Mouse (Mus musculus) B cell, adult (primary cell): ENCODE measurements around the gene Kif1c. TPM values are rescaled to one million over a fixed set of nuclear protein-coding genes. Genes with fewer than 3 reads are reported as not detected.

Experiments
- total RNA-seq: library from RNA; stranded (reverse); gene quantifications from 4 replicates; pipeline ENCODE4 v1.2.4, GENCODE M21; 2023; ENCODE audit not compliant: inconsistent age

Kif1c gene
- 30.9 to 35.3 TPM (median 32.4 TPM) in 4 replicates for total RNA-seq

DNA sequence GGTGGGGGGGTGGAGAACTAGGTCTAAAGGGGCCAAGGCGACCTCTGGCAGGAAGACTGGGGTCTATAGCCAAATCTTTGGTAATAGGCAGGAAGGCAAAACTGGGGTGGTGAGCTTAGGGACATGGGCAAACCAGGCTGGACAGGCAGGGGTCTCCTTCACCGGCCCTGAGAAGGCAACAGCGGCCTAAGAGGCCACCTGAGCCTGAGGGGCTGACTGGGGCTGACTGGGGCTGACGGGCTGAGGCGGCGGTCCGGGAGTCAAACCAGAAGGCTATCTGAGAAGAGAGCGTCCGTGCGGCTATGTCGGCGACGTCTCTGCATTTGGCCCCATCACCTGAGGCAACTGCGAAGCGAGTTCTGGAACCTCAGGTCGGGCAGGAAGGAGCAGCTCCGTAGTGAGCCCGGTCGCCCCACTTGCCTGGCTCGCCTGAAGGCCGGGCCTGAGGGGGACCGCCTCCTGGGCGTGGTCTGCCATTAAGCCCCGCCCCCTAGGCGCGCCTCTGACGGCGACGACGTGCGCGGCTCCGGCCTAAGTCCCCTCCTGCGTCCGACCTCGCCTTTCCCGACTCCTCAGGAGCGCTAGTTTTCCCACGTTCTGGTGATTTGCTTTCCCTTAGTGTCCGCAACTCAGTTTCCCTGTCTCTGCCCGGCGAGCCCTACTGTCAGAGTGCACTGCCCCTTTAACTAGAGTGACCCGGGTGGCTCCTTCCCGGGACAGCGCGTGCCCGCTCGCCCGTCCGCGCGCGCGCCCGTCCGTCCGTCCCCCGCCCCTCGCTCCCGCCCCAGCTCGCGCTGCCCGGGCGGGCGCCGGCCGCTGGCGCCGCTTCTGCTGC, at the start of gene Kif1c, which contains the start of gene Inca1:
Gene Kif1c (plus strand): TSS at position 827 of the 835 bp plus-strand sequence.
Gene Inca1 (minus strand): TSS at position 434 of the 835 bp plus-strand sequence.

DNA sequence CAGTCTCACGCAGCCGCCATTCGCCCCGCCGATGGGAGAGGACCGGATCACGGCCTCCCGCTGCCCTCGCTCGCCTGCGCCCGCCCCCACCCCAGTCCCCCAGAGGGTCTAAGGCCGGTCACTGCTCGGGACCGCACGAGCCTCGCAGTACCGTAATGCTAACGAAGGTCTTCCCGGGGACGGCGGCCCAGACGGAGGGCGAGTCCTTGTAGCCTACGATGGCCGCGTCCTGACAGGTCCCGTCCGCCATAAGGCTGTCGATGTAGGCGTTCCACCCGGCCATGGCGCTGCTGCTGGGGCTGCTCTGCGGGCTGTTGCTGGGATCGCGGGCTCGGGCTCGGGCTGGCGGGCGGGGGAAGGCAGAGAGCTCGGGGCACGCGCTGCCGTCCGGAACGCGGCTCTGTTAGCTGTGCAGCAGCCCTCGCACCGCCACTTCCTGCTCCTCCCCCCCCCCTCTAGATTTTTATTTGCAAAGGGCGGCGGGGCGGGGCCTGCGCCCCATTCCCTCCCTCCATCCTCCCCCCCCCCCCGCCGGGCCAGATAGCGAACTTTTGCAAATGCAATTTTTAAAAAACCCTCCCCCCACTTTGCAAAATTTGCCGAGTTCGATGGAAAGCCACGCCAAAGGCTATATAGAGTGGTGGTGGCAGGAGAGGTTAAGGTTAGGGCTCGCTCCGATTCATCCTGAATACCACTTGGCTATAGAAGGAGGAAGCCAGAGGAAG, 46.0 kb upstream of the Kif1c start, which contains the start of gene Pfn1:
Gene Pfn1 (minus strand): TSS at position 447 of the 725 bp plus-strand sequence.

DNA sequence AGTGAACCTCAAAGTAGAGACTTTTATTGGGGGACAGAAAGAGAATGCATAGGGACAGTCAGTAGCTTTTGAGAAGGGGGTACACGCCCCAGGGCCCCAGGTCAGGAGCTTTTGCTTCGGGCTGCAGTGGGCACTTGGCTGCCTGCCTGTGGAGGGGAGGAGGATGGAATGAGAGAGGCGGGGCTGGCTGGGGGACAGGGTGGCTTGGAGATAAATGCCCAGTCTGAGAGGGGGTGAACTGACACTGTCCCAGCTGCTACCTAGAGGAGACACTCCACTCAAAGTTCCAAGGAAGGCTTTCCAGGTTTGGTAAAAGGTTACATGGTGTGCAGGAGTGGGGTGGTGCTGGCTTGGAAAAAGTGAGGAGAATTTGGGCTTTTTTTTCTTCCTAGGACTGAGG, 43.4 kb upstream of the Kif1c start, which contains the start of gene Eno3:
Gene Eno3 (plus strand): TSS at position 239 of the 400 bp plus-strand sequence.

DNA sequence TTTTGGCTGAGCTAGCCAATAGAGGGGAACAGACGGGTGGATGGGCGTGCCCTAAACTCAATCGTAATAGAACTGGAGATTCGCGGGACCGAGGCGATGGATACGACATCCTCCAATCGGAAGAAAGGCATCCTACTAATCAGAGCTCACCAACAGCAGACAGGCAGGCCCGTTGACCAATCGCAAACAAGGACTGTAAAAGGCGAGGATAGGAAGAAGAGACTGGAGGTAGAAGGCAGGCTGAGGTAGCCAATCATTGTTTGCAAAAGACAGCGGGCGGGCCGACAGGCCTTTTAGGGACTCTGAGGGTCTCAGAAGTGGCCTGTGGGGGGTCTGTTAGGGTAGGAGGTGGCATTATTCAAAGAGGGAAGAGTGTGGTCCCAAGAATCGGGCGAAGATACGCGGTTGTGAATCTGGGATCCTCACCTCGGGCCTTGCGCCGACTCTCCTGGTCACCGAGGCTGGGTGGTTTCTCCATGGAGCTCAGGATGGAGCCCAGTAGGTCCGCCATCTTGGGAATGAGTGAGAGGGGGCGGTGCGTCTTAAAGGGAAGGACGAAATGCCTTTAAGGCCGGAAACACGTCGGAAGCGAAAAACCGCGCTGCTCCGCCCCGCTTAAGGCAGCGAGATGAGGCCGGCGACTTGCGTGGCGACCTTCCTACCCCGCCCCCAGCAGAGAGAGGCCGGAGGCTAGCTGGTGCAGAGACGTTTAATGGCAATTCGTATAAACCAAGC, 31.4 kb upstream of the Kif1c start, which contains the start of gene Spag7:
Gene Spag7 (minus strand): TSS at position 646 of the 735 bp plus-strand sequence.

DNA sequence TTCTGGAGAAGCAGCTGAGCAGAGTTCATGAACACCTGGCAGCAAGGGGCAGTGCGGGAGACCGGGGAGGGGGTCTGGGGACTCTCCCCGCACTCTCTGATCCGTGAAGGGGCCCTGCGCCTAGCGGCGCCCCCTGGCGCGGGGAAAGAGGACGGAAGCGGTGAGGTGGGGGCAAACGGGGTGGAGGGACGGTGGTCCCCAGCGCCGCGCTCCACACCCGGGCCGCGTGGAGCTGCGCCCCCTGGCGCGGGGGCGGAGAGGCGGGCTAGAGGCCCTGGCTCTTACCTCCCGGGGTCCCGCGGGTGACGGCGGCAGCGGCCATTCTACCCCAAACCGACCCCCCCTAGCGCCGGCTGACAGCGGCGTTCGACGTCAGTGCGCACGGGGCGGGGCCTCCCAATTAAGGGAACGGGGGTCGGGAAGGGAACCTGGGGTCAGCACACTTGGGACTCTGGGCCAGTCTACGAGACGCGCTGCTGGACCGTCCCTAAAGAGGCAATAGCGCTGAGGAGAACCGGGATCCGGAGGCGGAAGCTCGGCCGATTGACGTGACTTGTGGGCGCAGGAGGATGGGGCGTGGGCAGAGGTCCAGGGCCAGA, 12.6 kb upstream of the Kif1c start, which contains the start of gene Camta2:
Gene Camta2 (minus strand): TSS at position 505 of the 599 bp plus-strand sequence.

DNA sequence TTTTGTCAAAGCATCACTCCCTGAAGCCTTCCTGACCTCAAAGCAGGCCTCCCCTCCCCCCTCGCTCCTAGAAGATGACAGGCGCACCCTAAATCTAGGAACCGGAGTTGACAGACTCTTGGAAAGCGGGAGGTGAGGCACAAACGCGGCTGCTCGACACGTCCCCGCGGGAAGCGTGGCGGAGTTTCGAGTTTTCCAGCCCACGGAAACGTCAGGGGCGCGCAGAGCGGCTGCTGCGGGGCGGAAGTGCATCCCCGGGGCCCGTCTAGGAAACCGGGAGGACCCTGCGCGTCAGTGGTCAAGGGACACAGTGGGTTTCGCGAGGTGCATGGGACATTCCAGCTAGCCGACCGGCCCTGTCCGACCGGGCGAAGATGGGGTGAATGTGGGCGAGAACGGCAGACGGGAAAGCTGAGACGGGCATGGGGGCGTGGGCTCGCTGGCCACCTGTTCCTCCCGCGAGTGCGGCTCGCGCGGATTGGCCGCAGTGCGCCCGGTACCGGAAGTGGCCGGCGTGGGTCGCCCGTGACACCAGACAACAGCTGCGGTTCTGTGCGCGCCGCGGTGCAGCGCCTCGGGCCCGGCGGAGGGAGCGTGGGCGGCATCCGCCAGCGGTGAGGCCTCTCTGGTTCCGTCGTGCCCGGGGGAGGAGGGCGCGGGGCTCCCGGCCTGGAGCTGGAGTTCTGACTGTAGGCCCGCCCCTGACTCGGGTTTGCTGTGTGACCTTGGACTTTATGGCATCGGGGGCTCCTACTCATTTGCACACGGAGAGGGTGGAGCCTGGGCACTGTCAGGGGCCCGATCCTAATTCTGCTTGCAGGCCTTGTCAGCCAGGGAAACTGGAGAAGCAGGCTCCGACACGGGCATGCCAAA, 63.8 kb downstream of the Kif1c start, which contains the start of gene Zfp3:
Gene Zfp3 (plus strand): TSS at position 274 of the 873 bp plus-strand sequence.

Other genes starting within 250 kb of the Kif1c start
- gene Med11, start 248.6 kb upstream of the Kif1c start, total RNA-seq, result 39.8 to 46.9 TPM (median 43.4 TPM) in 4 replicates
- gene Zmynd15, start 241.1 kb upstream of the Kif1c start, total RNA-seq, result 1.3 to 2.1 TPM (median 1.4 TPM) in 4 replicates
- 6.6 to 9.3 TPM (median 7.2 TPM) in 4 replicates for gene Cxcl16, start 240.6 kb upstream of the Kif1c start, total RNA-seq
- not detected in 4 replicates for gene Tm4sf5, start 195.3 kb upstream of the Kif1c start, total RNA-seq
- not detected in 4 replicates for gene Vmo1, start 185.9 kb upstream of the Kif1c start, total RNA-seq
- gene Gltpd2, start 181.4 kb upstream of the Kif1c start, total RNA-seq, result not detected in 4 replicates
- 124 to 141 TPM (median 128 TPM) in 4 replicates for gene Psmb6, start 175.2 kb upstream of the Kif1c start, total RNA-seq
- gene Gm40193, start 167.6 kb upstream of the Kif1c start, total RNA-seq, result not detected in 4 replicates
- 3.3 to 6.4 TPM (median 4.5 TPM) in 4 replicates for gene Pld2, start 160.5 kb upstream of the Kif1c start, total RNA-seq
- 79.8 to 99.2 TPM (median 86.0 TPM) in 4 replicates for gene Mink1, start 137.7 kb upstream of the Kif1c start, total RNA-seq
- gene 4930544D05Rik, start 84.7 kb upstream of the Kif1c start, total RNA-seq, result 1.6 TPM in 1 of 4 replicates, not detected in the others
- 1.1 to 1.2 TPM in 2 of 4 replicates, not detected in the others for gene Chrne, start 81.3 kb upstream of the Kif1c start, total RNA-seq
- 0.29 TPM in 1 of 4 replicates, not detected in the others for gene Gp1ba, start 61.4 kb upstream of the Kif1c start, total RNA-seq
- gene Rnf167, start 53.3 kb upstream of the Kif1c start, total RNA-seq, result 206 to 218 TPM (median 207 TPM) in 4 replicates
- gene Slc25a11, start 53.1 kb upstream of the Kif1c start, total RNA-seq, result 74.1 to 86.5 TPM (median 81.8 TPM) in 4 replicates
- gene Pfn1, start 45.9 kb upstream of the Kif1c start, total RNA-seq, result 1,394 to 1,549 TPM (median 1,435 TPM) in 4 replicates
- gene Eno3, start 43.3 kb upstream of the Kif1c start, total RNA-seq, result 30.9 to 40.5 TPM (median 35.3 TPM) in 4 replicates
- gene Spag7, start 31.1 kb upstream of the Kif1c start, total RNA-seq, result 37.7 to 45.8 TPM (median 44.0 TPM) in 4 replicates
- 57.0 to 68.2 TPM (median 65.4 TPM) in 4 replicates for gene Camta2, start 12.4 kb upstream of the Kif1c start, total RNA-seq
- 0.71 to 4.0 TPM (median 2.1 TPM) in 4 replicates for gene Inca1, start 393 bp upstream of the Kif1c start, total RNA-seq
- 2.1 to 2.6 TPM (median 2.4 TPM) in 4 replicates for gene Zfp3, start 63.7 kb downstream of the Kif1c start, total RNA-seq
- 20.5 to 28.8 TPM (median 24.4 TPM) in 4 replicates for gene Scimp, start 112.0 kb downstream of the Kif1c start, total RNA-seq
- 52.7 to 57.4 TPM (median 54.9 TPM) in 4 replicates for gene Rabep1, start 144.2 kb downstream of the Kif1c start, total RNA-seq